Mouse (Mus musculus) MEL (cell line): ENCODE measurements around the gene Tmem171. TPM values are rescaled to one million over a fixed set of nuclear protein-coding genes. Genes with fewer than 3 reads are reported as not detected.

Experiments used
- DNase-seq: peaks from one replicate; pipeline ENCODE4 v3.0.0; 2011; ENCODE audit warnings: low read depth, low spot score
- H3K27ac ChIP-seq: 2 replicates; pipeline ENCODE4 v1.5.1; 2012; ENCODE audit warnings: low read depth, mild to moderate bottlenecking, control low read depth, low read length, moderate library complexity; ENCODE audit not compliant: control insufficient read depth
- H3K27me3 ChIP-seq, 2 experiments: fragments of 150-350 bp in 1 of 2; sonication (generic) in 1 of 2; 2 replicates each; pipeline ENCODE4 v1.6.1; 2012; ENCODE audit warnings: low read length in 2 of 2, mild to moderate bottlenecking in 2 of 2, improper control_type of control experiment in 1 of 2, moderate library complexity in 1 of 2; ENCODE audit not compliant: insufficient read depth in 2 of 2, control insufficient read depth in 1 of 2
- H3K36me3 ChIP-seq, 2 experiments: 2 replicates each; pipeline ENCODE4 v1.6.1; 2012 to 2014; ENCODE audit warnings: low read length in 2 of 2, improper control_type of control experiment in 1 of 2, inconsistent platforms in 1 of 2, mild to moderate bottlenecking in 1 of 2; ENCODE audit not compliant: insufficient read depth in 2 of 2, control insufficient read depth in 1 of 2
- H3K4me1 ChIP-seq, 2 experiments: fragments of 150-350 bp in 1 of 2; sonication (generic) in 1 of 2; 2 replicates each; pipeline ENCODE4 v1.6.1; 2012; ENCODE audit warnings: low read length in 2 of 2, improper control_type of control experiment in 1 of 2, mild to moderate bottlenecking in 1 of 2; ENCODE audit not compliant: insufficient read depth in 2 of 2, control insufficient read depth in 1 of 2
- H3K4me3 ChIP-seq, 2 experiments: fragments of 150-350 bp in 1 of 2; sonication (generic) in 1 of 2; 2 replicates each; pipeline ENCODE4 v1.5.1; 2012; ENCODE audit warnings: low read depth in 2 of 2, low read length in 2 of 2, mild to moderate bottlenecking in 2 of 2, moderate library complexity in 2 of 2, control low read depth in 1 of 2, improper control_type of control experiment in 1 of 2; ENCODE audit not compliant: control insufficient read depth in 1 of 2, insufficient read depth in 1 of 2
- H3K79me2 ChIP-seq: 2 replicates; pipeline ENCODE4 v1.6.1; 2012; ENCODE audit warnings: mild to moderate bottlenecking, low read length, moderate library complexity; ENCODE audit not compliant: control insufficient read depth, poor library complexity, insufficient read depth
- H3K9ac ChIP-seq: 2 replicates; pipeline ENCODE4 v1.6.1; 2012; ENCODE audit warnings: low read depth, mild to moderate bottlenecking, control low read depth, low read length, moderate library complexity; ENCODE audit not compliant: control insufficient read depth, poor library complexity, severe bottlenecking
- H3K9me3 ChIP-seq: fragments of 150-350 bp; sonication (generic); replicated peaks from 2 replicates; pipeline ENCODE4 v1.6.1; 2012; ENCODE audit warnings: mild to moderate bottlenecking, low read length, improper control_type of control experiment, moderate library complexity; ENCODE audit not compliant: insufficient read depth
- CHD1 ChIP-seq: IDR thresholded peaks from 2 replicates; pipeline ENCODE4 v1.6.1; 2012; ENCODE audit warnings: low read depth, mild to moderate bottlenecking, inconsistent platforms, low read length, improper control_type of control experiment
- ELF1 ChIP-seq: IDR thresholded peaks from 2 replicates; pipeline ENCODE4 v1.6.1; 2014; ENCODE audit warnings: low read depth, mild to moderate bottlenecking, inconsistent platforms, low read length, improper control_type of control experiment, moderate library complexity
- KAT2A ChIP-seq: conservative IDR thresholded peaks from 2 replicates; pipeline ENCODE4 v1.6.1; 2012; ENCODE audit warnings: low read depth, low read length, improper control_type of control experiment, inconsistent platforms
- MAFK ChIP-seq: IDR thresholded peaks from 2 replicates; pipeline ENCODE4 v1.6.1; 2011; ENCODE audit warnings: low read depth, mild to moderate bottlenecking, low read length, improper control_type of control experiment, borderline replicate concordance
- MAZ ChIP-seq: IDR thresholded peaks from 2 replicates; pipeline ENCODE4 v1.6.1; 2012; ENCODE audit warnings: low read depth, mild to moderate bottlenecking, inconsistent platforms, low read length, improper control_type of control experiment
- MEF2A ChIP-seq: IDR thresholded peaks from 2 replicates; pipeline ENCODE4 v1.6.1; 2014; ENCODE audit warnings: low read depth, mild to moderate bottlenecking, inconsistent platforms, low read length, improper control_type of control experiment; ENCODE audit not compliant: poor library complexity, insufficient replicate concordance, severe bottlenecking; ENCODE audit errors: extremely low read depth
- RCOR1 ChIP-seq: IDR thresholded peaks from 2 replicates; pipeline ENCODE4 v1.6.1; 2012; ENCODE audit warnings: low read depth, mild to moderate bottlenecking, inconsistent platforms, low read length, improper control_type of control experiment
- SIN3A ChIP-seq: IDR thresholded peaks from 2 replicates; pipeline ENCODE4 v1.6.1; 2012; ENCODE audit warnings: low read length, improper control_type of control experiment, inconsistent platforms
- USF1 ChIP-seq: IDR thresholded peaks from 2 replicates; pipeline ENCODE4 v1.6.1; 2014; ENCODE audit warnings: low read depth, mild to moderate bottlenecking, inconsistent platforms, low read length, improper control_type of control experiment, moderate library complexity
- ZKSCAN1 ChIP-seq: IDR thresholded peaks from 2 replicates; pipeline ENCODE4 v1.6.1; 2012; ENCODE audit warnings: low read depth, mild to moderate bottlenecking, inconsistent platforms, low read length, improper control_type of control experiment, moderate library complexity
- polyA plus RNA-seq, 2 experiments: library from polyadenylated mRNA; stranded (reverse) in 1 of 2; unstranded in 1 of 2; fragments of >175 nt in 1 of 2; fragments of >200 nt in 1 of 2; gene quantifications; 2 replicates each; pipeline versions ENCODE4 v1.2.1 to v1.2.4; 2012; ENCODE audit warnings: low replicate concordance in 2 of 2, low read depth in 1 of 2; ENCODE audit not compliant: insufficient read length in 2 of 2, insufficient read depth in 1 of 2, missing spikeins in 1 of 2
- total RNA-seq: library from RNA; depleted of rRNA; stranded (reverse); fragments of 300-350 nt; gene quantifications from 2 replicates; pipeline ENCODE4 v1.2.3, GENCODE M21; 2012; rRNA removed

Gene Tmem171
- total and polyA plus RNA-seq, 3 experiments, result not detected

DNA sequence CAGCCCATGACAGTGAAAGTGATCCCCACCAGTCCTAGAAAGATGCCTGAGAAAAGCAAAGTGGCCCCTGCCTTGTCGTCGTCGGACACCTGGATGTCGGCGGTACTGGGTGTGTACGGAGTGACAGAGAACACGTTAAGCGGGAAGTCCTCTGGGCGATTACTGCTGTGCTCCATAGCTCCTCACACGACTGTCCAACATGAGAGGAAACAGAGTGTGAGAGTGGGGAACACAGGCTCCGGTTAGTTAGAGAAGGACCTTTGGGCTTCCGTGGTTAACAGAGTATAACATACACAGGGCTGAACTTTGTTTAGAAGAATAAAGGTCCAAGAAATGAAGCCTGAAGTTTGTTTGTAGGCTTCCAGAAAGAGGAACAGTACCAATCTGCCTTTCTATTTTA, 57.5 kb downstream of the Tmem171 start, which contains the start of gene Tmem174:
Gene Tmem174 (minus strand): TSS at position 266 of the 400 bp plus-strand sequence.
- no peak for DNase-seq
- H3K9me3 ChIP-seq, result no peaks in the 10 kb centered on the region
- no peak for TF ChIP-seq MAZ
- TF ChIP-seq ZKSCAN1, result no peak
- no peak for TF ChIP-seq USF1
- no peak for TF ChIP-seq KAT2A
- TF ChIP-seq MEF2A, result no peak
- no peak for TF ChIP-seq CHD1
- H3K4me3 ChIP-seq, result no peak within 1 kb of the TSS
- no peaks in the 10 kb centered on the region for H3K79me2 ChIP-seq
- no peaks in the 10 kb centered on the region for H3K36me3 ChIP-seq
- no peak within 1 kb of the TSS for H3K27ac ChIP-seq
- no peaks in the 10 kb centered on the region for H3K4me1 ChIP-seq
- H3K9ac ChIP-seq, result no peak within 1 kb of the TSS
- H3K27me3 ChIP-seq, result no peaks in the 10 kb centered on the region

DNA sequence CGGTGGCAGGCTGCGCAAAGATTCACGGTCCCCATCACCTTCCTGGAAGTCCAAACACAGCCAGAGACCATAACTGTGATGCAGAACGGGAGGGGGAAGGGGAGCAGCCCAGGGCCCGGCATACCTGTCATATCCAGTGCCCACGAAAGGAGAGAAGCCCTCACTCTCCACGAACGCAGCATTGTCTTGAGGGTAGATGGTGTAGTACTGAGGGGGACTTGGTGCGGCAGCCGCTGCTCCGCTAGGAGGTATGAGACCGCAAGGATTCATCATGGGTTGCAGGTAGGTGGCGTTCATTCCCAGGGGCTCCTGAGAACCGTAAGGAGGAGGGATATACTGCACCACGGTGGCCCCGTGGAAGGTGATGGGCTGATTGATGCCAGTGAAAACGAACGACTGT, 58.1 kb downstream of the Tmem171 start:
- H3K4me1 ChIP-seq, result no peaks in the 10 kb centered on the region
- H3K27ac ChIP-seq, result no peak overlapping the region
- no peak overlapping the region for H3K4me3 ChIP-seq
- H3K36me3 ChIP-seq, result no peaks in the 10 kb centered on the region
- no peaks in the 10 kb centered on the region for H3K27me3 ChIP-seq
- TF ChIP-seq SIN3A, result no peak
- no peak for TF ChIP-seq ELF1
- no peak for TF ChIP-seq MAFK
- no peak for TF ChIP-seq MAZ
- no peak for TF ChIP-seq RCOR1
- H3K9me3 ChIP-seq, result no peaks in the 10 kb centered on the region
- no peaks in the 10 kb centered on the region for H3K79me2 ChIP-seq
- no peak overlapping the region for H3K9ac ChIP-seq
- no peak for DNase-seq

Other genes starting within 250 kb of the Tmem171 start
- gene Gm10320, start 202.8 kb downstream of the Tmem171 start, total RNA-seq, result 7.7 and 10.5 TPM in 2 replicates
- gene Gm10320, start 202.8 kb downstream of the Tmem171 start, polyA plus RNA-seq, result under 1 TPM in 1 of 2 experiments, not detected in 1; 0.29 TPM
- not detected in 2 replicates for gene Tmem174, start 57.4 kb downstream of the Tmem171 start, total RNA-seq
- gene Tmem174, start 57.4 kb downstream of the Tmem171 start, polyA plus RNA-seq, result not detected
- gene Fcho2, start 120.6 kb upstream of the Tmem171 start, total RNA-seq, result 2.2 and 2.4 TPM in 2 replicates
- 1 to 10 TPM in 1 of 2 experiments, not detected in 1; 5.8 TPM for gene Fcho2, start 120.6 kb upstream of the Tmem171 start, polyA plus RNA-seq
- 123 and 131 TPM in 2 replicates for gene Tnpo1, start 231.6 kb upstream of the Tmem171 start, total RNA-seq
- gene Tnpo1, start 231.6 kb upstream of the Tmem171 start, polyA plus RNA-seq, result 10 to 100 TPM; 48.0 to 89.6 TPM